Mouse (Mus musculus) urinary bladder, adult 18-20 months (tissue): ENCODE data around the gene Hlx.

Experiments used
- DNase-seq, 2 experiments: peaks; one replicate each; pipeline ENCODE4 v3.0.0; 2022; ENCODE audit warnings: low spot score in 2 of 2, mixed read lengths in 2 of 2

The Hlx gene

GRCm38 (mm10) chr1:184732556-184733049 is at the start of gene Hlx:
Hlx (minus strand) TSS chr1:184732619.
- peak in 1 of 2 experiments; percentile 26 for DNase-seq

- peak in 1 of 2 experiments; percentile 47 for DNase-seq
Observed at GRCm38 (mm10) chr1:184782161-184782513, 49.7 kb upstream of the Hlx start.

GRCm38 (mm10) chr1:184781286-184782160 is 49.1 kb upstream of the Hlx start:
- no peak for DNase-seq

- no peak for DNase-seq
Observed at GRCm38 (mm10) chr1:184778157-184778556, 45.7 kb upstream of the Hlx start.

- no peak for DNase-seq
Observed at GRCm38 (mm10) chr1:184777061-184777795, 44.8 kb upstream of the Hlx start.

GRCm38 (mm10) chr1:184775289-184775688 is 42.9 kb upstream of the Hlx start:
- no peak for DNase-seq

- no peak for DNase-seq
Observed at GRCm38 (mm10) chr1:184771891-184772249, 39.5 kb upstream of the Hlx start.

GRCm38 (mm10) chr1:184771202-184771890 is 38.9 kb upstream of the Hlx start:
- peak; percentile 35 to 54 for DNase-seq

- no peak for DNase-seq
Observed at GRCm38 (mm10) chr1:184763866-184764265, 31.4 kb upstream of the Hlx start.

- DNase-seq, result no peak
Observed at GRCm38 (mm10) chr1:184762941-184763340, 30.5 kb upstream of the Hlx start.

- no peak for DNase-seq
Observed at GRCm38 (mm10) chr1:184761988-184762387, 29.6 kb upstream of the Hlx start.

- DNase-seq, result no peak
Observed at GRCm38 (mm10) chr1:184752671-184753070, 20.3 kb upstream of the Hlx start.

GRCm38 (mm10) chr1:184750114-184750664 is 17.8 kb upstream of the Hlx start:
- no peak for DNase-seq

- no peak for DNase-seq
Observed at GRCm38 (mm10) chr1:184748692-184749152, 16.3 kb upstream of the Hlx start.

- no peak for DNase-seq
Observed at GRCm38 (mm10) chr1:184737876-184738479, 5.6 kb upstream of the Hlx start.

GRCm38 (mm10) chr1:184737228-184737627 is 4.8 kb upstream of the Hlx start:
- DNase-seq, result no peak

GRCm38 (mm10) chr1:184736260-184736659 is 3.8 kb upstream of the Hlx start:
- no peak for DNase-seq

- DNase-seq, result no peak
Observed at GRCm38 (mm10) chr1:184734991-184735920, 2.8 kb upstream of the Hlx start.

- peak in 1 of 2 experiments; percentile 28 for DNase-seq
Observed at GRCm38 (mm10) chr1:184734067-184734830, 1.8 kb upstream of the Hlx start.
